ENCODE assay signal across 8 mouse cellular contexts in the genomic region with DNA sequence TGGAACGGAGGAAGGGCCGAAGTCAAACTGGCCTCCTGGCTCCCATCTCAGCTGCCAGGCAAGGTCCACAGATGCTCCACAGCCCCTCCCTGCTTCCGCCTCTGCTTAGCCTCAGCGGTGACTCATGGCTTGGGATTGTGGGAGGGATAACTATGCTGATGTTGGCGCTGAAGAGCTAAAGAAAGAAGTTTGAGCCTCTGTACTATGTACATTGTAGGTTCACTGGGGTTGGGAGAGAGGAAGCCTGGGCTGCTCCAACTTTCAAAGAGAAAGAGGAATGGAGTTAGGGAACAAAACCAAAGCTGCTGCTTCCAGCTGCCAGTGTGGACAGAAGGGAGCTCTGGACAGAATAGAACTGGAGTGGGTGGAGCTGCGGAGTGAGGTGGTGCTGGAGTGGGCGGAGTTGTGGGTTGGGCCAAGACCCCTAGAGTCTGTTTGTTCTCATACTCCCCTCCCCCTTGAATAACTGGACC. TPM values are rescaled to one million over a fixed set of nuclear protein-coding genes. Genes with fewer than 3 reads are reported as not detected.
A peak's percentile ranks its signal among the peaks of the same experiment; 100 is the strongest.
DNase-seq lines count a peak whose midpoint lies in the region; ATAC-seq lines count a peak whose summit lies in the region.

No protein-coding gene starts in this region.

- peak; percentile 91 for ATAC-seq in kidney, embryonic 16.5 days (ENCODE audit: low FRiP score, low TSS enrichment)
- ATAC-seq in embryonic facial prominence, embryonic 12.5 days (ENCODE audit: insufficient number of reproducible peaks, insufficient read depth, low FRiP score, low TSS enrichment) = no peak
- peak; percentile 63 for ATAC-seq in limb, embryonic 12.5 days (ENCODE audit: insufficient number of reproducible peaks, insufficient read depth, low FRiP score, low TSS enrichment, low read depth)
- ATAC-seq in neural tube, embryonic 15.5 days (ENCODE audit: low FRiP score) = peak; percentile 59; the same call in 1 of the 2 replicates

- WGBS in kidney, embryonic 16.5 days = 23% methylated on average over 7 of the region's 7 CpGs
- 27% methylated on average over 7 of the region's 7 CpGs for WGBS in embryonic facial prominence, embryonic 12.5 days
- 20% methylated on average over 7 of the region's 7 CpGs for WGBS in limb, embryonic 12.5 days
- WGBS in neural tube, embryonic 15.5 days = 27% methylated on average over 7 of the region's 7 CpGs

- intact Hi-C loops in heart, postnatal 14 days (cut with DNase I) = no loop called here

- no peaks in the 10 kb centered on the region for H3K9me3 ChIP-seq in kidney, embryonic 16.5 days (ENCODE audit: low read length)
- H3K9me3 ChIP-seq in embryonic facial prominence, embryonic 12.5 days = no peaks in the 10 kb centered on the region
- H3K9me3 ChIP-seq in limb, embryonic 12.5 days = no peaks in the 10 kb centered on the region
- H3K9me3 ChIP-seq in neural tube, embryonic 15.5 days (replicated peaks) = no peaks in the 10 kb centered on the region

- no peak overlapping the region for H3K27ac ChIP-seq in kidney, embryonic 16.5 days (ENCODE audit: low read length)
- H3K27ac ChIP-seq in embryonic facial prominence, embryonic 12.5 days = no peak overlapping the region
- no peak overlapping the region for H3K27ac ChIP-seq in limb, embryonic 12.5 days
- H3K27ac ChIP-seq in neural tube, embryonic 15.5 days (replicated peaks) = no peak overlapping the region

- H3K9ac ChIP-seq in kidney, embryonic 16.5 days (replicated peaks; ENCODE audit: low read length) = no peak overlapping the region
- H3K9ac ChIP-seq in embryonic facial prominence, embryonic 12.5 days = no peak overlapping the region
- H3K9ac ChIP-seq in limb, embryonic 12.5 days (replicated peaks) = no peak overlapping the region
- H3K9ac ChIP-seq in neural tube, embryonic 15.5 days (replicated peaks) = no peak overlapping the region

- no peaks in the 10 kb centered on the region for H3K27me3 ChIP-seq in kidney, embryonic 16.5 days (ENCODE audit: insufficient read depth, low read length)
- H3K27me3 ChIP-seq in embryonic facial prominence, embryonic 12.5 days = no peaks in the 10 kb centered on the region
- peaks cover 4% of the 10 kb centered on the region for H3K27me3 ChIP-seq in limb, embryonic 12.5 days
- no peaks in the 10 kb centered on the region for H3K27me3 ChIP-seq in neural tube, embryonic 15.5 days (replicated peaks)

- no peak for DNase-seq in kidney, adult 11 months
- DNase-seq in heart, postnatal 14 days = peak; percentile 30 to 51
- DNase-seq in layer of hippocampus, postnatal 25 days (ENCODE audit: extremely low spot score in 1 of 2, low spot score in 1 of 2) = no peak
- DNase-seq in cerebellum, adult 11 months = no peak

- no peak overlapping the region for H3K4me3 ChIP-seq in kidney, embryonic 16.5 days (ENCODE audit: low read length)
- H3K4me3 ChIP-seq in embryonic facial prominence, embryonic 12.5 days = no peak overlapping the region
- H3K4me3 ChIP-seq in limb, embryonic 12.5 days (replicated peaks) = no peak overlapping the region
- no peak overlapping the region for H3K4me3 ChIP-seq in neural tube, embryonic 15.5 days (replicated peaks)

- no peaks in the 10 kb centered on the region for H3K36me3 ChIP-seq in kidney, embryonic 16.5 days (ENCODE audit: insufficient read depth, low read length)
- no peaks in the 10 kb centered on the region for H3K36me3 ChIP-seq in embryonic facial prominence, embryonic 12.5 days
- H3K36me3 ChIP-seq in limb, embryonic 12.5 days = no peaks in the 10 kb centered on the region
- H3K36me3 ChIP-seq in neural tube, embryonic 15.5 days = no peaks in the 10 kb centered on the region

- H3K4me1 ChIP-seq in kidney, embryonic 16.5 days (ENCODE audit: insufficient read depth, low read length) = peaks cover 9% of the 10 kb centered on the region; the same call in 1 of the 2 replicates
- H3K4me1 ChIP-seq in embryonic facial prominence, embryonic 12.5 days = no peaks in the 10 kb centered on the region
- peaks cover 12% of the 10 kb centered on the region; the same call in 1 of the 2 replicates for H3K4me1 ChIP-seq in limb, embryonic 12.5 days (replicated peaks)
- H3K4me1 ChIP-seq in neural tube, embryonic 15.5 days = peaks cover 4% of the 10 kb centered on the region; the same call in 1 of the 2 replicates

- peak overlapping the region; percentile 24 for H3K4me2 ChIP-seq in kidney, embryonic 16.5 days (replicated peaks; ENCODE audit: low read depth, low read length)
- H3K4me2 ChIP-seq in embryonic facial prominence, embryonic 12.5 days (replicated peaks) = peak overlapping the region; percentile 18; the same call in 1 of the 2 replicates
- no peak overlapping the region for H3K4me2 ChIP-seq in limb, embryonic 12.5 days
- peak overlapping the region; percentile 0; the same call in 1 of the 2 replicates for H3K4me2 ChIP-seq in neural tube, embryonic 15.5 days

RNA-seq across cellular contexts. Expression of gene Kcnf1, which starts 7.7 kb away (rescaled TPM):
- polyA plus RNA-seq in kidney, embryonic 16.5 days (2015; fragmentation: Nextera tagmentation; extraction: Ambion mirVana) = 0.76 and 0.81 TPM in 2 replicates
- polyA plus RNA-seq in embryonic facial prominence, embryonic 12.5 days (2016; fragmentation: Nextera tagmentation; extraction: Ambion mirVana) = 0.65 and 0.85 TPM in 2 replicates
- under 1 TPM in 1 of 2 experiments, not detected in 1; 0.05 TPM for total RNA-seq in heart, postnatal 14 days (2021)
- polyA plus RNA-seq in limb, embryonic 12.5 days (2016; fragmentation: Nextera tagmentation; extraction: Ambion mirVana) = 0.50 and 0.55 TPM in 2 replicates
- polyA plus RNA-seq in neural tube, embryonic 15.5 days (2015; fragmentation: Nextera tagmentation; extraction: Ambion mirVana) = 2.7 and 4.2 TPM in 2 replicates
- total RNA-seq in layer of hippocampus, postnatal 25 days (2021) = 10 to 100 TPM; 35.5 to 42.1 TPM

Comparison
In these comparisons a context has a peak if more than half of its experiments do, and no peak if none do; other contexts are left out.
1. DNase-seq: peak in heart, postnatal 14 days (2 of 2); none in kidney, adult 11 months (single experiment), layer of hippocampus, postnatal 25 days (0 of 2) and cerebellum, adult 11 months (single experiment).